Mouse (Mus musculus) stomach, embryonic 16.5 days (tissue): ENCODE measurements around the gene B4galnt4. TPM values are rescaled to one million over a fixed set of nuclear protein-coding genes. Genes with fewer than 3 reads are reported as not detected.

Experiments used
- polyA plus RNA-seq: library from polyadenylated mRNA; unstranded; fragments of >200 nt; fragmentation: Nextera tagmentation; extraction: Ambion mirVana; gene quantifications from 2 replicates; pipeline ENCODE4 v1.2.1, GENCODE M21; 2015

Gene B4galnt4
- polyA plus RNA-seq, 1 experiment from 2014 or later = 5.1 TPM

Other genes starting within 250 kb of the B4galnt4 start
- 1.3 and 1.9 TPM in 2 replicates for gene Zfp941, start 238.9 kb upstream of the B4galnt4 start, polyA plus RNA-seq
- gene Urah, start 226.1 kb upstream of the B4galnt4 start, polyA plus RNA-seq = 26.7 and 34.7 TPM in 2 replicates
- not detected in 2 replicates for gene Scgb1c1, start 215.6 kb upstream of the B4galnt4 start, polyA plus RNA-seq
- 0.08 TPM in 1 of 2 replicates, not detected in the other for gene Odf3, start 213.3 kb upstream of the B4galnt4 start, polyA plus RNA-seq
- gene Gm45785, start 204.8 kb upstream of the B4galnt4 start, polyA plus RNA-seq = not detected in 2 replicates
- 62.5 and 77.8 TPM in 2 replicates for gene Ric8a, start 204.1 kb upstream of the B4galnt4 start, polyA plus RNA-seq
- gene Bet1l, start 203.5 kb upstream of the B4galnt4 start, polyA plus RNA-seq = 43.5 and 46.6 TPM in 2 replicates
- 189 and 193 TPM in 2 replicates for gene Psmd13, start 179.1 kb upstream of the B4galnt4 start, polyA plus RNA-seq
- gene Sirt3, start 178.8 kb upstream of the B4galnt4 start, polyA plus RNA-seq = 24.0 and 27.4 TPM in 2 replicates
- 1.3 and 19.4 TPM in 2 replicates for gene Cox8b, start 160.7 kb upstream of the B4galnt4 start, polyA plus RNA-seq
- gene Nlrp6, start 140.2 kb upstream of the B4galnt4 start, polyA plus RNA-seq = 9.9 and 10.0 TPM in 2 replicates
- gene Pgghg, start 119.7 kb upstream of the B4galnt4 start, polyA plus RNA-seq = 25.6 and 27.3 TPM in 2 replicates
- gene Ifitm5, start 110.8 kb upstream of the B4galnt4 start, polyA plus RNA-seq = 3.8 and 4.4 TPM in 2 replicates
- not detected in 2 replicates for gene Gm45717, start 105.2 kb upstream of the B4galnt4 start, polyA plus RNA-seq
- 1,006 and 1,276 TPM in 2 replicates for gene Ifitm2, start 105.1 kb upstream of the B4galnt4 start, polyA plus RNA-seq
- gene Ifitm1, start 93.9 kb upstream of the B4galnt4 start, polyA plus RNA-seq = 156 and 185 TPM in 2 replicates
- gene Ifitm3, start 50.3 kb upstream of the B4galnt4 start, polyA plus RNA-seq = 322 and 395 TPM in 2 replicates
- gene Ifitm6, start 43.2 kb upstream of the B4galnt4 start, polyA plus RNA-seq = 5.5 and 7.5 TPM in 2 replicates
- gene Gm17387, start 32.0 kb upstream of the B4galnt4 start, polyA plus RNA-seq = not detected in 2 replicates
- 74.2 and 103 TPM in 2 replicates for gene Pkp3, start 17.1 kb downstream of the B4galnt4 start, polyA plus RNA-seq
- gene Sigirr, start 39.5 kb downstream of the B4galnt4 start, polyA plus RNA-seq = 14.1 and 14.7 TPM in 2 replicates
- 22.5 and 26.2 TPM in 2 replicates for gene Ano9, start 56.7 kb downstream of the B4galnt4 start, polyA plus RNA-seq
- 56.0 and 59.4 TPM in 2 replicates for gene Ptdss2, start 61.3 kb downstream of the B4galnt4 start, polyA plus RNA-seq
- gene Rnh1, start 111.8 kb downstream of the B4galnt4 start, polyA plus RNA-seq = 240 and 265 TPM in 2 replicates
- gene Hras, start 132.9 kb downstream of the B4galnt4 start, polyA plus RNA-seq = 45.1 and 48.0 TPM in 2 replicates
- gene Lrrc56, start 133.1 kb downstream of the B4galnt4 start, polyA plus RNA-seq = 7.1 TPM in 2 replicates
- gene Lmntd2, start 153.0 kb downstream of the B4galnt4 start, polyA plus RNA-seq = 4.8 and 6.3 TPM in 2 replicates
- 82.3 and 104 TPM in 2 replicates for gene Rassf7, start 154.8 kb downstream of the B4galnt4 start, polyA plus RNA-seq
- gene Phrf1, start 167.7 kb downstream of the B4galnt4 start, polyA plus RNA-seq = 57.6 and 67.7 TPM in 2 replicates
- 3.5 and 3.6 TPM in 2 replicates for gene Irf7, start 205.4 kb downstream of the B4galnt4 start, polyA plus RNA-seq
- 16.0 and 17.0 TPM in 2 replicates for gene Cdhr5, start 215.7 kb downstream of the B4galnt4 start, polyA plus RNA-seq
- gene Sct, start 218.0 kb downstream of the B4galnt4 start, polyA plus RNA-seq = 23.2 and 24.8 TPM in 2 replicates
- gene Drd4, start 230.9 kb downstream of the B4galnt4 start, polyA plus RNA-seq = 0.18 TPM in 1 of 2 replicates, not detected in the other